Mouse (Mus musculus) erythroblast, adult 5-6 weeks (primary cell): ENCODE measurements at regions not wholly inside any gene's neighbourhood (a gene's known extent, or its start where the extent isn't known, plus 50 kb on each side); places are given as distances from the start of the nearest gene placed in this dataset.

ENCODE experiments used
- ATAC-seq: replicated peaks from 2 replicates; pipeline ENCODE4 v1.8.0; 2016; ENCODE audit warnings: moderate number of reproducible peaks, mild to moderate bottlenecking, moderate TSS enrichment, inconsistent platforms; ENCODE audit not compliant: poor library complexity, low FRiP score, severe bottlenecking

DNA sequence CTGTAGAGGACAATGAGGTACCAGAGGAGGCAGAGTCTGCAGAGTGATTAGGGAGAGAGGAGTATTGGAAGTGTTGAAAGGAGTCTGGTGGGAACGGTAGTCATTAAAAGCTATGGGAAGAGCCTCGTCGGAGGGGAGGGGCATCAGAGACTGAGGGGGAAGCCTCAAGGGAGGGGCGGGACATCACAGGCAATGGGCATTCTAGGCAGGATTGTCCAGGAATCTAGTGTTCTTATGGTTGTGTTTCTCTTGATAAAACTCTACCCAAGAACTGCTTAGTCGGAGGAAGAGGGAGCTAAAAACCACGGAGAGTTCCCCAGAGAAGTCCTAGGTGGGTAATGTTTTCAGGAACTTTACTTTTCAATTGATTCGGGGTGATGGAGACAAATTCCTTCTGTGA is 90.2 kb downstream of the Sec23ip start:
- ATAC-seq: no peak

- no peak for ATAC-seq
Observed at GRCm38 (mm10) chr7:128836435-128836834, 91.7 kb downstream of the Sec23ip start.

- ATAC-seq: no peak
Observed at GRCm38 (mm10) chr7:128842561-128842960, 97.8 kb downstream of the Sec23ip start.

- no peak for ATAC-seq
Observed at GRCm38 (mm10) chr7:128843576-128843975, 98.8 kb downstream of the Sec23ip start.

DNA sequence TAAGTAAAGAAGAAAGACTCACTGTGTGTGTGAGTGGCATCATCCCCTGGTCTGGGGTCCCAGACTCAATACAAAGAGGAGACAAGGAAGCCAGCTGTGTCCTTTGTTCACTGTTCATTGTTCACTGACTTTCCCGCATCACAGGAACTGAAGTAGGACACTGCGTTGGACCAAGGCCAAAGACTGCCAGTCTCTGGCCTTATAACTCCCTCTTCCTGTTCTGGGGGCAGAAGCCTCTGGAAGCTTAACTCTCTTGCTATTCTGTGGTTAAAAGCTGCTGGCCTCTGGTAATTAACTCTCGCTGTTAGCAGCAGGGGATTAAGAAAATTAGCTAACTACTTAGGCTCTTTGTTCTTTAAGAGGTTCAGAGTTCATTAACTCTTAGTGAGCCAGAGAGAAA is 104.5 kb downstream of the Sec23ip start:
- no peak for ATAC-seq

- peak; percentile 72 for ATAC-seq
Observed at GRCm38 (mm10) chr7:128854193-128854592, 109.5 kb downstream of the Sec23ip start.

- ATAC-seq: peak; percentile 92
Observed at GRCm38 (mm10) chr7:128854690-128855343, 110.1 kb downstream of the Sec23ip start.

GRCm38 (mm10) chr7:128860141-128860540 is 115.4 kb downstream of the Sec23ip start:
- peak; percentile 79 for ATAC-seq

DNA sequence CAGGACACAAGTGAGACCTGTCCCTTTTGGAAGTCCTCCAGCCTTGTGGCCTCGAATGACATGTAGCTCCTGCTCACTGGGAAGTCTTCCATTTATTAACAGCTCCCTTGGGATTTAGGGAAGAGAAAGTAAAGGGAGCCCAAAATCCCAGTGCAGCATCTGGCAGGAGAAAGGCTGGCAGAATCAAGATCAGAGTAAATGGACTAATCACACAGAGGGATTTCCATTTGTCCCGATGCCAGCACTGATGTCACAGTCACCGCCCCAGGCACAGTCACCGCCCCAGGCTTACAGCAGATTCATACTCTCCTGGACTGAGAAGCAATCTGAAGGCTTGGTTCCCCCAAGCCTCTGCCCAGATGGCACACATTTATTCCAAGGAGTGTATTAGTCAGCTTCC is 116.0 kb downstream of the Sec23ip start:
- no peak for ATAC-seq

GRCm38 (mm10) chr7:128861376-128861775 is 116.6 kb downstream of the Sec23ip start:
- ATAC-seq: no peak

DNA sequence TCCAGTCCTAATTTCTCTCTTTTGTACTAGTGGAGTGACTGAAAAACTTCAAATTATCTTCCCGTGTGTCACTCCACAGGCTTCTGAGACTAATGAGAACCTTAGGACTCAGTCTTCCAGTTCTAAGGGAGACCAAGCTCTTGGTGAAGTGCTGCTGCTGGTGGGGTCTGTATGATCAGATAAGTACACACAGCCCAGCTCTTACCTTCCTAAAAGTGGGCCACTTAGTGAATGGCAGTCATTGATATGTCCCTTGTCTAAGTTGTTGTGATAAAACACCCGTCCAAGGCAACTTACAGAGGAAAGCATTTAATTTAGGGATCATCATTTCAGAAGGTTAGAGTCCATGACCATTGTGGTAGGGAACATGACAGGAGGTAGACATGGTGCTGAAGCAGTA is 124.1 kb downstream of the Sec23ip start:
- ATAC-seq: no peak

- ATAC-seq: no peak
Observed at GRCm38 (mm10) chr7:128884015-128884414, 139.3 kb downstream of the Sec23ip start.

DNA sequence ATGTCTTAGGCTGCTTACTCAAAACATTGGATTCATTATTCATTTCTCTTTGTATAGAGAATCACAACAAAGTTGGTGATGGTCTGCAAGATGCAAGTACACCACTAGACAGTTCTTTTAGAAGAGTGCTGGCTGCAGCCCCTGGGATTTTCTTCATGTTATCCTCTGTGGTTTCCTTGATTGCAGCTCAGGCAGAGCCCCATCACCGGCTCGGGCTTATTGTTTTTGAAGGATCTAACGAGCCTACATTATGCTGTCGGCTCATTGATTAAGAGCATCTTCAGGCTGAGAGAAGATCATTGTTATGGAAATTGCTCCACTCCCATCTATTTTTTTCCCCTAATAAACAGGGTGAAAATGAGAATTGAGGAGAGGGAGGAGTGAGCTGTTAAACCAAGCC is 140.8 kb downstream of the Sec23ip start:
- no peak for ATAC-seq

DNA sequence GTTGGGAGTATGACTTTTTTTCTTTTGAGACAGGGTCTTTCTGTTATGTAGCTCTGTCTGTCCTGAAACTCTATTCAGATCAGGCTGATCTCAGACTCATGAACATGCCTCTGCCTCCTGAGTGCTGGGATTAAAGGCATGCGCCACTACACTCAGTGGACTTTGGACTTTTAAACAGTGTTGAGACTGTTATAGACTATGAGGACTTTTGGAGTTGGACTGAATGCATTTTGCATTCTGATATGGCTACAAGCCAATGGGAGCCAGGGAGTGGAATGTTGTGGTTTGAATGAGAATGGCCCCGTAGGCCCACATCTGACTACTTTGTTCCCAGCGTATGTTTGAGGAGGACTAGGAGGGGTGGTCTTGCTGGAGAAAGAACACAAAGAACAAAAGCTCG is 165.4 kb downstream of the Sec23ip start:
- no peak for ATAC-seq

- no peak for ATAC-seq
Observed at GRCm38 (mm10) chr7:128937976-128938730, 193.4 kb downstream of the Sec23ip start.

- no peak for ATAC-seq
Observed at GRCm38 (mm10) chr7:128960575-128960974, 215.8 kb downstream of the Sec23ip start.

DNA sequence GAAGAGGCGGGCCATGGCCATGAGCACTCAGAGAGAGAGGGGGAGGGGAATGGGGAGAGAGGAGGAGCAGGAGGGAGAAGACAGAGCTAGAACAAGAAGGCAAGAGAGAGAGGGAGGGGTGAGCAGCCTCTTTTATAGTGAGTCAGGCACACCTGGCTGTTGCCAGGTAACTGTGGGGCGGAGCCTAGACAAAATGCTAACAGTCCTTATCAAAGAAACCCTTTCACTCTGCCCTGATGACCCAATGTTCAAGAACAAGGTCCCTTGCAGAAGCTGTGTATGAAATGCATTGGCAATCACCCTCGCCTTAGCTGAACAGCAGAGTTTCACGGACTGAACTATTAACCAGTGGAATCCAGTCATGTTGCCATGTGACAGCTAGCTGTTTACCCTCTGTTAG is 235.2 kb downstream of the Sec23ip start:
- ATAC-seq: no peak

GRCm38 (mm10) chr7:128980827-128981226 is 236.1 kb downstream of the Sec23ip start:
- ATAC-seq: no peak

DNA sequence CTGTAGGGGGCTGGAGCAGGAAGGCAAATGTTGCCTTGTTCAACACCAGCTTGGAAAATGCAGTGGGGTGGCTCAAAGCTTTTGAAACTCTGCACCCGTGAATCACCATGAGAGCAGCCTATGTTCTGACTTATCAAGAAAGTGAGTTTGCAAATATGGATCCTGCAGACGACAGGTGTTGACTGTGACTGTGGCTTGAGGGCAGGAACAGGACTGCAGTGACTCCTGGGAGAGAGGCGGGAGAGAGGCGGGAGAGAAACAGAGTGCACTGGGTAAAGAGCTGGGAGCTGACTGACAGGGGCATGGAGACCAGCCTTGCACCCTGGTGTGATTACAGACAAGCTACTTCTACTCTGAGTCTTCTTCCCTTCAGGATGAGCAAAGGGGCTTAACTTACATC is 254.0 kb downstream of the Sec23ip start:
- no peak for ATAC-seq

- ATAC-seq: no peak
Observed at GRCm38 (mm10) chr7:129002419-129002818, 254.4 kb upstream of the Plpp4 start.

DNA sequence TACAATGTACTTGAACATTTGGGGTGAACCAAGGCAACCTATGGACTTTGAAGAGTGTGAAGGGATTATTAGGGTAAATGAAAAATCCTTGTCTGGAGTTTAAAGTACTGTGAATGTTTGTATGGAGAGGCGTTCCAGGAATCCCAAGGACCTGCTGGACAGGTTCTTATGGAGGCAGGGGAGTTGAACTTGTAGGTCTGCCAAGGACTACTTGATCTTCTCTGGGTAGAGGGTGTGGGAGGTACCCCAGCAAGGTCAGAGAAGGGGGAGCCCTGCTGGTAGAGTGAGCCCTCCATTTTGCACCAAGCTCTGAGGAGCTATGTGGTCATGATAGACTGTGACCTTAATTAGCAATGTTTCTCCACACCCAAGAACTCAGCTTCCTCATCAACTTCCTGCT is 253.7 kb upstream of the Plpp4 start:
- ATAC-seq: no peak

- ATAC-seq: no peak
Observed at GRCm38 (mm10) chr7:129016353-129016752, 240.5 kb upstream of the Plpp4 start.
